Mouse (Mus musculus): Measurements from ENCODE around the gene B4galt2. TPM values are rescaled to one million over a fixed set of nuclear protein-coding genes. Genes with fewer than 3 reads are reported as not detected.

Gene B4galt2
- total and polyA plus RNA-seq, 3 experiments: 4.0 to 9.3 (median 4.3) TPM

GRCm38 (mm10) chr4:117840821-117841220 lies 42.5 kb downstream of the B4galt2 start:
- DNase-seq: no peak
- Histone ChIP-seq H3K27me3 (ENCODE audit: control insufficient read depth, insufficient read depth, low read length) (no peaks in the 10 kb centered on the region; the same call in 1 of the 2 replicates), H3K79me2 (replicated peaks; ENCODE audit: control insufficient read depth, insufficient read depth, low read length) (no peaks in the 10 kb centered on the region), H3K36me3 (ENCODE audit: control insufficient read depth, insufficient read depth, low read length) (no peaks in the 10 kb centered on the region), H3K4me1 (ENCODE audit: control insufficient read depth, insufficient read depth, low read length) (no peaks in the 10 kb centered on the region), H3K9ac (ENCODE audit: low read depth, low read length) (no peak overlapping the region), H3K4me3 (no peak overlapping the region), H3K27ac (no peak overlapping the region)
- TF ChIP-seq EP300 (IDR thresholded peaks at IDR 0.05; ENCODE audit: insufficient read depth, low read depth, low read length) (no peak), POLR2A (IDR thresholded peaks at IDR 0.05; ENCODE audit: insufficient read depth, low read depth, low read length) (no peak), CTCF (IDR thresholded peaks at IDR 0.05) (no peak)
- intact Hi-C loops (cut with DNase I): no loop called here
- 93% methylated on average over 5 of the region's 5 CpGs for WGBS

GRCm38 (mm10) chr4:117839366-117839765 lies 43.9 kb downstream of the B4galt2 start:
- no peak overlapping the region for H3K9ac ChIP-seq (ENCODE audit: low read depth, low read length)
- no peak for DNase-seq
- H3K79me2 ChIP-seq (replicated peaks; ENCODE audit: control insufficient read depth, insufficient read depth, low read length): no peaks in the 10 kb centered on the region
- no peaks in the 10 kb centered on the region; the same call in 1 of the 2 replicates for H3K27me3 ChIP-seq (ENCODE audit: control insufficient read depth, insufficient read depth, low read length)
- TF ChIP-seq CTCF (IDR thresholded peaks at IDR 0.05): no peak
- no peak for TF ChIP-seq EP300 (IDR thresholded peaks at IDR 0.05; ENCODE audit: insufficient read depth, low read depth, low read length)
- no peak for TF ChIP-seq POLR2A (IDR thresholded peaks at IDR 0.05; ENCODE audit: insufficient read depth, low read depth, low read length)
- no peaks in the 10 kb centered on the region for H3K36me3 ChIP-seq (ENCODE audit: control insufficient read depth, insufficient read depth, low read length)
- WGBS: 81% methylated on average over 6 of the region's 6 CpGs
- H3K4me1 ChIP-seq (ENCODE audit: control insufficient read depth, insufficient read depth, low read length): no peaks in the 10 kb centered on the region
- intact Hi-C loops (cut with DNase I): loop anchor here (5.0 kb wide), 1 partner anchor 88 kb away; the partner anchor contains the start of gene Artn
- H3K27ac ChIP-seq: no peak overlapping the region
- no peak overlapping the region for H3K4me3 ChIP-seq

GRCm38 (mm10) chr4:117837271-117837670 lies 46.0 kb downstream of the B4galt2 start:
- intact Hi-C loops (cut with DNase I): loop anchor here (5.0 kb wide), 1 partner anchor 90 kb away; the partner anchor contains the start of gene Artn
- TF ChIP-seq EP300 (IDR thresholded peaks at IDR 0.05; ENCODE audit: insufficient read depth, low read depth, low read length): no peak
- no peak for TF ChIP-seq CTCF (IDR thresholded peaks at IDR 0.05)
- TF ChIP-seq POLR2A (IDR thresholded peaks at IDR 0.05; ENCODE audit: insufficient read depth, low read depth, low read length): no peak
- Histone ChIP-seq H3K4me3 (no peak overlapping the region), H3K36me3 (ENCODE audit: control insufficient read depth, insufficient read depth, low read length) (no peaks in the 10 kb centered on the region), H3K27ac (no peak overlapping the region), H3K9ac (ENCODE audit: low read depth, low read length) (no peak overlapping the region), H3K79me2 (replicated peaks; ENCODE audit: control insufficient read depth, insufficient read depth, low read length) (no peaks in the 10 kb centered on the region), H3K27me3 (ENCODE audit: control insufficient read depth, insufficient read depth, low read length) (no peaks in the 10 kb centered on the region; the same call in 1 of the 2 replicates), H3K4me1 (ENCODE audit: control insufficient read depth, insufficient read depth, low read length) (no peaks in the 10 kb centered on the region)
- no peak for DNase-seq
- 65% methylated on average over 4 of the region's 4 CpGs for WGBS

GRCm38 (mm10) chr4:117836204-117836767 lies 47.0 kb downstream of the B4galt2 start:
- peaks cover 3% of the 10 kb centered on the region for H3K4me1 ChIP-seq (ENCODE audit: control insufficient read depth, insufficient read depth, low read length)
- under 1% methylated on average over 48 of the region's 48 CpGs for WGBS
- no peaks in the 10 kb centered on the region; the same call in 1 of the 2 replicates for H3K27me3 ChIP-seq (ENCODE audit: control insufficient read depth, insufficient read depth, low read length)
- peak; percentile 89 to 91 for DNase-seq
- no peaks in the 10 kb centered on the region for H3K36me3 ChIP-seq (ENCODE audit: control insufficient read depth, insufficient read depth, low read length)
- H3K4me3 ChIP-seq: peak overlapping the region; percentile 62
- H3K9ac ChIP-seq (ENCODE audit: low read depth, low read length): peak overlapping the region; percentile 78
- peak overlapping the region; percentile 59 for H3K27ac ChIP-seq
- intact Hi-C loops (cut with DNase I): loop anchor here (5.0 kb wide), 1 partner anchor 91 kb away; the partner anchor contains the start of gene Artn
- TF ChIP-seq POLR2A (IDR thresholded peaks at IDR 0.05; ENCODE audit: insufficient read depth, low read depth, low read length): no peak
- H3K79me2 ChIP-seq (replicated peaks; ENCODE audit: control insufficient read depth, insufficient read depth, low read length): no peaks in the 10 kb centered on the region

GRCm38 (mm10) chr4:117835531-117836111 lies 47.7 kb downstream of the B4galt2 start:
- intact Hi-C loops (cut with DNase I): loop anchor here (2.0 to 5.0 kb wide), 2 partner anchors 23 to 92 kb away; partner anchors contain the start of gene Artn
- peak in 1 of 2 experiments; percentile 61 for DNase-seq
- peak overlapping the region; percentile 78 for H3K9ac ChIP-seq (ENCODE audit: low read depth, low read length)
- H3K27me3 ChIP-seq (ENCODE audit: control insufficient read depth, insufficient read depth, low read length): no peaks in the 10 kb centered on the region; the same call in 1 of the 2 replicates
- peaks cover 5% of the 10 kb centered on the region for H3K4me1 ChIP-seq (ENCODE audit: control insufficient read depth, insufficient read depth, low read length)
- no peaks in the 10 kb centered on the region for H3K36me3 ChIP-seq (ENCODE audit: control insufficient read depth, insufficient read depth, low read length)
- H3K27ac ChIP-seq: peak overlapping the region; percentile 59
- TF ChIP-seq POLR2A (IDR thresholded peaks at IDR 0.05; ENCODE audit: insufficient read depth, low read depth, low read length) (no peak), EP300 (IDR thresholded peaks at IDR 0.05; ENCODE audit: insufficient read depth, low read depth, low read length) (no peak), CTCF (IDR thresholded peaks at IDR 0.05) (no peak)
- H3K4me3 ChIP-seq: peak overlapping the region; percentile 62
- H3K79me2 ChIP-seq (replicated peaks; ENCODE audit: control insufficient read depth, insufficient read depth, low read length): no peaks in the 10 kb centered on the region
- WGBS: 1% methylated on average over 58 of the region's 60 CpGs
